In the genomic region with DNA sequence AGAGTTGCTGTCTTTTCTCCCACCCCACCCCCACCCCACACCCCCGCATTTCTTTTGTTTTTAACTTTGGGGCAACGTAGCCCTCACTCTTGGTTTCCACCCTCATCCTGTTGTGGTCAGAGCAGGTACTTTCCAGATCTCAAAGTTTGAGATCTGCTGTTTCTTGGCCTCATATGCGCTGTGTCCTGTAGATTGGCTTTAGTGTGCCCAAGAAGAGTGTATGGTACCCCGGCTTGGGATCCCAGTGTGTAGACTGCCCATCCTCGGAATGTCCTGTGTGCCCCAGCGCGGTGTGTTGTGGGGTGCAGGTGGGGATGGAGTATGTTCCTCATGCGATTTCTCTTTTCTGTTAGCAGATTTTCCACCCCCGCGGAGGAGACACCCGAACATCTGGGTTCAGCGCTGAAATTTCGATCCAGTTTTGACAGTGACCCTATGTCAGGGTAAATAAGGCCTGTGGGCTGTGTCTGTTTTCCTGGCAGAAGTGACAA, we compare ENCODE assay signal across 13 mouse cellular contexts. TPM values are rescaled to one million over a fixed set of nuclear protein-coding genes. Genes with fewer than 3 reads are reported as not detected.
DNase-seq lines count a peak whose midpoint lies in the region; TF ChIP-seq lines count a peak whose summit lies in the region.
"Had no signal": no experiment of that assay in that cellular context is flagged by ENCODE, and none has a peak within 500 bp of the region (broad histone marks: within the 10 kb centered on the region; RNA-seq: fewer than 3 reads in every experiment).

No protein-coding gene starts in this region.

- peak overlapping the region; percentile 89 for H3K27ac ChIP-seq in bone marrow, adult 2 months (ENCODE audit: control insufficient read depth, insufficient read depth, low read depth, low read length, poor library complexity)
- H3K27ac ChIP-seq: hindbrain, postnatal 0 days; left cerebral cortex, adult 2 months had no signal

- no peak for TF ChIP-seq CTCF in lung, adult 2 months (IDR thresholded peaks at IDR 0.05; ENCODE audit: insufficient read depth, low read length)
- TF ChIP-seq CTCF in bone marrow, adult 2 months (IDR thresholded peaks at IDR 0.05; ENCODE audit: control insufficient read depth, insufficient read depth, low read length), result no peak

- no peak for DNase-seq in lung, adult 2 months
- DNase-seq in lung, postnatal 10 days, result no peak
- DNase-seq in CD4-positive, CD25-positive, alpha-beta regulatory T cell, adult 2 months (ENCODE audit: low read depth, low spot score), result peak; percentile 91
- peak; percentile 75 for DNase-seq in thymus, postnatal 0 days (ENCODE audit: low spot score)
- no peak for DNase-seq in gastrocnemius, adult 8-10 months (ENCODE audit: low spot score in 2 of 2)
- no peak for DNase-seq in embryo, embryonic 9.5 days (ENCODE audit: extremely low spot score)
- DNase-seq: adrenal gland, postnatal 25 days; heart, postnatal 10 days; kidney, postnatal 36 days; midbrain, embryonic 14.5 days had no signal

- H3K4me3 ChIP-seq in lung, adult 2 months (replicated peaks; ENCODE audit: extremely low read depth, low read depth, low read length), result peak overlapping the region; percentile 62
- peak overlapping the region; percentile 65 for H3K4me3 ChIP-seq in bone marrow, adult 2 months (replicated peaks; ENCODE audit: control insufficient read depth, low read depth, low read length)
- H3K4me3 ChIP-seq: left cerebral cortex, adult 2 months had no signal

- H3K4me1 ChIP-seq in lung, adult 2 months (ENCODE audit: control insufficient read depth, insufficient read depth, low read length), result peaks cover 6% of the 10 kb centered on the region
- H3K4me1 ChIP-seq in bone marrow, adult 2 months (ENCODE audit: control insufficient read depth, insufficient read depth, low read length), result peaks cover 5% of the 10 kb centered on the region

- TF ChIP-seq POLR2A in lung, adult 2 months (IDR thresholded peaks at IDR 0.05; ENCODE audit: borderline replicate concordance, extremely low read depth, low read depth, low read length), result no peak
- TF ChIP-seq POLR2A in bone marrow, adult 2 months (IDR thresholded peaks at IDR 0.05; ENCODE audit: borderline replicate concordance, control insufficient read depth, low read depth, low read length), result no peak

- 78% methylated on average over 13 of the region's 13 CpGs for WGBS in lung, adult 2 months
- WGBS in bone marrow, adult 2 months, result 9% methylated on average over 13 of the region's 13 CpGs

RNA-seq across cellular contexts. Expression of a gene that starts 8.5 kb away (rescaled TPM):
- 83.7 and 86.9 TPM in 2 replicates for polyA plus RNA-seq in lung, adult 2 months (2012; rRNA removed)
- 10.1 and 19.5 TPM in 2 replicates for polyA plus RNA-seq in bone marrow, adult 2 months (2011; ENCODE audit: insufficient read depth, insufficient read length, low replicate concordance, missing spikeins)
- polyA plus RNA-seq in thymus, postnatal 0 days (2015; fragmentation: Nextera tagmentation; extraction: Ambion mirVana), result 42.1 and 42.4 TPM in 2 replicates
- 10 to 100 TPM; 11.4 to 17.2 (median 13.0) TPM for total RNA-seq in gastrocnemius, adult 8-10 months (2022)

RNA-seq across cellular contexts. Expression of a gene that starts 12.7 kb away (rescaled TPM):
- 918 and 1,083 TPM in 2 replicates for polyA plus RNA-seq in lung, adult 2 months (2012; rRNA removed)
- polyA plus RNA-seq in bone marrow, adult 2 months (2011; ENCODE audit: insufficient read depth, insufficient read length, low replicate concordance, missing spikeins), result 69.2 and 133 TPM in 2 replicates
- polyA plus RNA-seq in thymus, postnatal 0 days (2015; fragmentation: Nextera tagmentation; extraction: Ambion mirVana), result 210 and 212 TPM in 2 replicates
- 10 to 100 TPM in 2 of 4 experiments, 1 to 10 TPM in 2; 7.0 to 11.8 (median 9.1) TPM for total RNA-seq in gastrocnemius, adult 8-10 months (2022)

RNA-seq across cellular contexts. Expression of a gene that starts 22.9 kb away (rescaled TPM):
- 18.8 and 21.9 TPM in 2 replicates for polyA plus RNA-seq in lung, adult 2 months (2012; rRNA removed)
- polyA plus RNA-seq in bone marrow, adult 2 months (2011; ENCODE audit: insufficient read depth, insufficient read length, low replicate concordance, missing spikeins), result 5.8 and 10.2 TPM in 2 replicates
- 23.4 and 28.4 TPM in 2 replicates for polyA plus RNA-seq in thymus, postnatal 0 days (2015; fragmentation: Nextera tagmentation; extraction: Ambion mirVana)
- 10 to 100 TPM in 3 of 4 experiments, 1 to 10 TPM in 1; 8.7 to 11.5 (median 10.7) TPM for total RNA-seq in gastrocnemius, adult 8-10 months (2022)

RNA-seq across cellular contexts. Expression of a gene that starts 31.2 kb away (rescaled TPM):
- polyA plus RNA-seq in lung, adult 2 months (2012; rRNA removed), result 3.5 and 3.7 TPM in 2 replicates
- 3.4 and 6.0 TPM in 2 replicates for polyA plus RNA-seq in bone marrow, adult 2 months (2011; ENCODE audit: insufficient read depth, insufficient read length, low replicate concordance, missing spikeins)
- 18.6 and 19.0 TPM in 2 replicates for polyA plus RNA-seq in thymus, postnatal 0 days (2015; fragmentation: Nextera tagmentation; extraction: Ambion mirVana)
- 1 to 10 TPM; 6.7 to 8.6 (median 7.8) TPM for total RNA-seq in gastrocnemius, adult 8-10 months (2022)

RNA-seq across cellular contexts. Expression of a gene that starts 31.3 kb away (rescaled TPM):
- 13.4 and 19.0 TPM in 2 replicates for polyA plus RNA-seq in lung, adult 2 months (2012; rRNA removed)
- polyA plus RNA-seq in bone marrow, adult 2 months (2011; ENCODE audit: insufficient read depth, insufficient read length, low replicate concordance, missing spikeins), result 206 and 254 TPM in 2 replicates
- polyA plus RNA-seq in thymus, postnatal 0 days (2015; fragmentation: Nextera tagmentation; extraction: Ambion mirVana), result 808 and 867 TPM in 2 replicates
- 100 to 1,000 TPM; 297 to 369 (median 354) TPM for total RNA-seq in gastrocnemius, adult 8-10 months (2022)

Comparison
In these comparisons a context has a peak if more than half of its experiments do, and no peak if none do; other contexts are left out.
1. DNase-seq: peak in CD4-positive, CD25-positive, alpha-beta regulatory T cell, adult 2 months (single experiment) and thymus, postnatal 0 days (single experiment); none in lung, adult 2 months (single experiment), lung, postnatal 10 days (single experiment), gastrocnemius, adult 8-10 months (0 of 2) and embryo, embryonic 9.5 days (single experiment).